Mouse (Mus musculus): ENCODE data around the gene Sgms2.
"Not testable (repeated sequence)": the region's sequence is repeated elsewhere in the genome, so short reads cannot be mapped to it uniquely, and the experiment has no call there.

Gene Sgms2

DNA sequence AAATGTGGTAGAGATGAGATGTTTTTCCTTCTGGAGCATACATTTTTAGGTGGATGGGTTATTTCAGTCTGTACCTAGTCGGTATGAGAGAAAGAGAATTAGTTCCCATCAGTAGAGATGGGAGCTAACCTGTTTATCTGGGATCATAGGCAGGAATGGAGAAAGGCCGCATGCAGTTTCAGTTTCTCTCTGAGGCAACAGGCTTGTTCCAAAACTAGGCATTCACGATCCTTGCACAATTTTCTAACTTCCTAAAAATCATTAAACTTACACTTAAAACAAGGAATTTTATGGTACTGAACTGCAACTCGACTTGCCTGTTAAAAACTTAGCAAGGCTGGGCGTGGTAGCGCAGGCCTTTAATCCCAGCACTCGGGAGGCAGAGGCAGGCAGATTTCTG, 140.7 kb downstream of the Sgms2 start:
- DNase-seq: no peak

DNA sequence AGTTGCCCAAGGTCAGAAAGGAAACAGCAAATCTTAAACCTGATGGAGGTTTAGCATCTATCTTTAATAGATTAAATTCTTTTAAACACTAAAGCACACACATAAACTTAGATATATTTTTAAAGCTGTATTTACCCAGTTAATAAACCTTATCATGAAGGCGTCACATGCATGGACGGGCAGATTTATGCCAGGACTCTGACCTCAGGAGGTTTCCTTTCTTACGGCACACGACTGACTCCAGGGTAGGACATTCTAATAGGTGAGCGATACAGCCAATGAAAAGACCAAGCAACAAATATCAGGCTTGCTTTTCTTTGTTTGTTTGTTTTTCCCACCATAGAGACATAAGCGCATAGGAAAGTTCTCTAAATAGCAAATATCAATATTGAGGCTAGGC, 142.2 kb downstream of the Sgms2 start:
- DNase-seq: no peak

GRCm38 (mm10) chr3:131348579-131348950, 142.6 kb downstream of the Sgms2 start:
- DNase-seq: no peak

DNA sequence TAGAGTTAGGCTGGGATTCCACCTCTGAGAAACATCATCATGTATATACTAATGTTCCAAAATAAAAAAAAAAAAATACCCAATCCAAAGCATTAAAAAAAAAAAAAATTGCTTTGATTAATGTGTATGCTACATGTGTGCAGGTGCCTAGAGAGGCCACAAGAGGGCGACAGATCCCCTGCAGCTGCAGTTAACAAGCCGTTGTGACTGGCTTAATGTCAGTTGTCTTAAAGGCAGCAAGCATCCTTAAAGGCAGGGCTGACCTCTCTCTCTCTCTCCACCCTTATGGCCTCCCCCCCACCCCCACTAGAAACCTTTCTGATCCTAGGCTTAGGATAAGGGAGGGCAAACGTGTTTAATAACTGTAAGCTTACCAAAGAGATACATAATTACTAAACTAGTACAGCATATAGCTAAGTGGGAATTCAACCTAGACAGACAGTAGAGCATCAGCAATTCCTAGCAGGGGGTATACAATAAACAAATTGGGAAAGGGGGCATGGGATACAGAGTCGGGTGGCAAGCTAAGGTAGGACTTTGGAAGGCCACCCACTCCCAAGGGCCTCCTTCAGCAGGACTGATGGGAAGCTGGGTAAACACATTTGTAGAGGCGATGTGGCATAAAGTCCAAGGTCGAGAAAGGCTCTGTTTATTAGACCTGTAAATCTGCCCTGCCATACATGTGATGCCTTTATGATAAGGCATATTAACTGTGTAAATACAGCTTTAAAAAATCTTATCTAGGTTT, 143.2 kb downstream of the Sgms2 start:
- no peak for DNase-seq

GRCm38 (mm10) chr3:131345903-131346302, 145.3 kb downstream of the Sgms2 start:
- DNase-seq: no peak

DNA sequence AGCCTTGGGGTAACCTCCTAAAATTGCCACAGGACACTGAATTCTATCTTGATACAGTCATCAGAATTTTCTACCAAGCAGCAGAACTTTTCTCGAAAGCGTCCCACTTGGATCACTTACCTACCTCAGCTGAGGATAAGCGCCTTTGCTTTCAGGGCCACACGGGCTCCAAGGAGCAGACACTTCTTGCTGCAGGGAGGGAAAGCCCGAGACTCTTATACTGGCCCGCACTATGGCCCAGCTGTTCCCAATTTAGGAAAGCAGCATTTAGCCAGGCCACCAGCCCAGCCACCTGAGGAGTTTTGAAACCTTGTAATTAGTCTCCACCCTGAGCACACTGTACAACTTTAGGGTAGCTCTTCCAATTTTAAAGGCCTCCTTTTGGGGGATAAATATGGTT, 147.9 kb downstream of the Sgms2 start:
- DNase-seq: no peak

GRCm38 (mm10) chr3:131340885-131341284, 150.3 kb downstream of the Sgms2 start:
- no peak for DNase-seq

GRCm38 (mm10) chr3:131339280-131339679, 151.9 kb downstream of the Sgms2 start:
- no peak for DNase-seq

DNA sequence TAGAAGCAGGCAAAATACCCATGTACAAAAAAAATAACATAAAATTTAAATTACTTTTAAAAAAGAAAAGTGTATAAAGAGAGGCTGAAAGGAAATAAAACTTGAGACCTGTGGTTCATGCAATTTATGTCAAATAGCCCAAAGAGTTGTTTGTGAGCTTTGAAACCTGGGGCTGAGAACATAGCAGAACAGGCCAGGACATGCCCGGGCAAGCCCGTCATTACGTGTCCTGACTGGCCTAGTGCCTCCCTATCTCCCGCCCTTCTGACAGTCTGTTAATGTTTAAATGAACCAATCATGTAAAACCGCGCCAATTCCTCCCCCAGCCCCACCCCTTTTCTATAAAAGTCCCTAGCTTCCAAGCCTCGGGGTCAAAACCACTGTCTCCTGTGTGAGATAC, 153.5 kb downstream of the Sgms2 start:
- not testable (repeated sequence) for DNase-seq

GRCm38 (mm10) chr3:131336629-131337028, 154.6 kb downstream of the Sgms2 start:
- DNase-seq: no peak

DNA sequence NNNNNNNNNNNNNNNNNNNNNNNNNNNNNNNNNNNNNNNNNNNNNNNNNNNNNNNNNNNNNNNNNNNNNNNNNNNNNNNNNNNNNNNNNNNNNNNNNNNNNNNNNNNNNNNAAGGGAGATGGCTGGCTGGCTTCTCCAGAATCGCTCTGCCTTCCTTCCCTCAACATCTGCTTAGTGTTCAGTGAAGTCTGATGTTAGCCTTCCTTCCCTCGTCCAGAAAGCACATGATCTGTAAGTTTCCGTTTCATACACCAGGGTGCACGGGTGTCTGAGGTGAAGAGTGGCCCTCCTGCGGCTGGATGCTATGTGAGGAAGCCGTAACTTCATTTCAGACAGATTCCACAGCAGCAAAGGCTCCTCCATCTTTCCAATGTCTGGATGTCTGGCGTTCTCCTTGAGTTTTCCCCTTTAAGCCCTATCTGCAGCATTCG, 156.1 kb downstream of the Sgms2 start:
- no peak for DNase-seq

GRCm38 (mm10) chr3:131327189-131327588, 164.0 kb downstream of the Sgms2 start:
- no peak for DNase-seq

- no peak for DNase-seq
These were observed 164.6 kb downstream of the Sgms2 start for GRCm38 (mm10) chr3:131326637-131327036.

- DNase-seq: no peak
These were observed 169.0 kb downstream of the Sgms2 start for GRCm38 (mm10) chr3:131322081-131322815.

DNA sequence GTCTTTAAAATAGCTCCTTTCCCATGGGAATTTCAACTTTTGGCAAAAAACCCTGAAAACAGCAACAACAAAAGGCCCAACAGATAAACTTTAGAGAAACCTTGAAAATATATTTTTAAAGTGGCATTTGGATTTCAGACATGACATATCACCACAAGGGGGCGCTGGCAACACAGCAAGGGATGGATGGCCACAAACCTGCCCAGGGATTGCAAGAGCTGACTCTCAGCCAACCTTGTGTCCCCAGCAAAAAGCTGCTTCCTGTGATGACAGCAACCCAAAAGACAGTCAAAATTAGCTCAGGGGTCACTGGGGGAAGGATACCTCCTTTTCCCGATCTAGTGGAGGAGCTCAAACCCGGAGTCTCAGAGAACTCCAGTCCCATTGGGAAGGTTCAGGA, 171.0 kb downstream of the Sgms2 start:
- peak; percentile 72 for DNase-seq

GRCm38 (mm10) chr3:131318211-131318610, 173.0 kb downstream of the Sgms2 start:
- DNase-seq: no peak

- no peak for DNase-seq
These were observed 174.1 kb downstream of the Sgms2 start for GRCm38 (mm10) chr3:131317126-131317525.

GRCm38 (mm10) chr3:131315957-131316510, 175.2 kb downstream of the Sgms2 start:
- no peak for DNase-seq

GRCm38 (mm10) chr3:131312340-131312739, 178.9 kb downstream of the Sgms2 start:
- DNase-seq: no peak

- DNase-seq: no peak
These were observed 180.6 kb downstream of the Sgms2 start for GRCm38 (mm10) chr3:131310572-131310971.

DNA sequence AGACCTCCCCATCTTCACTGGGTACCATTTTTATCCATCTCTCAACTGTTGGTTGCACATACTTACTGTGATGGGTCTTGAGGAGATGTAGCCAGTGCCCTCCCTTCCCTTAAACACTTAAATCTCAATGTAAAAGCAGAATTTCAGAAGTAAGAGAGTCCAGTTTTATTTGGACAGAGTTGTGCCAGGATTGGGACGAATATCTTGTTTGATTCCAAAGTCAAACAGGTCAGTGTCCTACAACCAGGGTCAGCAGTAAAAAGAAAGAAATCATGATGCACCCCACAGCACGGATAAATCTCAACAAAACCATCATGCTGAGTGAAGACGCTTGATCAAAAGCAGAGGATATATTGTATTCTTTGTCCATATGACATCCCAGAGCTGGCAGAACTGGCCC, 183.4 kb downstream of the Sgms2 start:
- DNase-seq: no peak

DNA sequence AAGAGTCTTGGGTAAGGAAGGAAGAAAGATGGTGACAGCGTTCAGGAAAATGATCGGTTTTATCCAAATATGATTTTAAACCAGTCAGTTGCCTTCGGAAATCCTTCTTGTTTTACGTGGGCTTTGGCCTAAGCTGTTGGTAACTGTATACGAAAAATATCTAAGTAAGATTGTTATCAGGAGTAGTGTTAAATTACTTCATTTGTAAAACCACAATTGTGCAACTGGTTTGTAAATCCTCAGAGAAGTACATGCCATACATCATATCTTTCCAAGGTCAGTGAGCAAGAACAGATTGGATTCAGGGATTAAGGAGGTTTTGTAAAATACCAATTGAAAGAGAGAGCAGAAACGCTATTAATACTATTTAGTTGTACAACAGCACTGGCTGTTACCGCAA, 185.0 kb downstream of the Sgms2 start:
- DNase-seq: no peak

DNA sequence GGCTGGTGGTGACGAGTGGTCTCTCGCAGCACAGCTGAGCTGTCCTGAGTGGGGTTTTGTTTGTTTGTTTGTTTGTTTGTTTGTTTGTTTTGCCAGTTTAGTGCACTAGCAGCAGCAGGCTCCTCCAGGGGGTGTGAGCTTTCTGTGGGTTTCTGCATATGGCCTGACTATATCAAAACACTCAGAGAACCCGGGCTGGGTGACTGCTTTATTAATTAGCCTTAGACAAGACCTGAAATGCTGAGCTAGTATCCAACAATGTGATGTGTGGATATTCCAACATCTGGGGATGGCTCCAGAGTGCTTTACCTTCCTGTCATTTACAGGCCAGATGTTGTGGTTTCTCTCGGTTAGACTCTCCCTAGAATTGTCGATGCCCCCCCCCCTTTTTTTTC, 187.9 kb downstream of the Sgms2 start:
- no peak for DNase-seq
